Mouse (Mus musculus) regulatory T cell (primary cell): Measurements from ENCODE around the gene Ccdc30.

Experiments used
- in situ Hi-C: fragments of 300-600 bp; cut with MboI, MseI; formaldehyde crosslinking; loops from one replicate; pipeline ENCODE4 v1.15.1; 2025; ENCODE audit warnings: high pct_unique_total_duplicates

The Ccdc30 gene

DNA sequence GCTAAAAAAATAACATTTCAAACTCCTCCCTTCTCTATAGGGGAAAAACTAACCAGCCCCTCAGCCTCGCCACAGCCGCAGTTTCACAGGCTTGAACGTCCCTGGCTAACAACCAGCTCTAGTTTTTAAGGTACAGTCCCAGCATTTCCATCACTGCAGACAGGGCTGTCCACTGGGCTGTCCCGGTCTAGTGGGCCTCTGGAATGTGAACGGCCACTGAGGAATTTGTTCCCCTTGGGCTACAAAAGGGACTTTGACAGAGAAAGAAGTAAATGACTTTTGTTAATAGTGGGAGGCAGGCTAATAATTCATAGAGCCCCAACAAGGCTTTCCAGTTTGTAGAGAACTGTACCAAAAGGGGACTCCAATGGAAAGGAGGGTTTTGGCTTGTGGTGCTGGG lies 109.9 kb downstream of the Ccdc30 start:
- in situ Hi-C loops: no loop called here

DNA sequence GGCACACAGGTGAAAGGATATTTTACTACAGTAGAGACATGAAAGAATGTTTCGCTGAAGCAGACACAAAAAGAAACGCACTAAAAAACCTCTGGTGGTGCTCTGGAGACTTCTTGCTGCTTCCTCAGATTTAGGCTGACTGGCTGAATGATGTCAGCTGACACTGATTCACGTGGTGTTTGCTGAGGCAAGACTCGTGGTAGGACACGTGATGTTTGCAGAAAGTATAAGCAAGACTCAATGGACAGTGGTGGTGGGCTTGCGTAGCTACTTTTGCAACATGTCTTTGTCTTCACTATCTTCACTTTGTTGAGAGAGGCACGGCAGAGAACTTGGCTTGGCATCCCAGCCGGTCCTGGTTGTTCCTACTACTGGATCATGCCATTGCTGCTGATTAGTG lies 112.0 kb downstream of the Ccdc30 start:
- in situ Hi-C loops: no loop called here

DNA sequence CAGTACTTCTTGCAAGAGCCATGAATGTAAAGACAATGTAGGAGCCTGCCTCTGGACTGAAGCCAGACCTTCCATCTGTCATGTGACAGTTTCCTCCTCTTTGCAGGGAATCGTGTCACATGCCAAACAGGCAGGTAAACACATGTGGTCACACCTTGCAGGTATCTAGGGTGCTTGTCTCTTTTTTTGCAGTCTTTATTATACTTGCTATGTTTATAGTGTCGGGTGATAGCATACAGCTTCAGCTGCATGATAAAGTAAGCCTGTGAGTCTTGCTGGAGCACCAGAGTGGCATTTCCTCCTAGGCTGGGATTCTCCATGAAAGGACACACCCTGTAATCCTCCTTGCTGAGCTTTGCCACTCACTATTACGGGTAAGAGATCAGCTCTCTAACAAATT lies 113.5 kb downstream of the Ccdc30 start:
- in situ Hi-C loops: no loop called here

DNA sequence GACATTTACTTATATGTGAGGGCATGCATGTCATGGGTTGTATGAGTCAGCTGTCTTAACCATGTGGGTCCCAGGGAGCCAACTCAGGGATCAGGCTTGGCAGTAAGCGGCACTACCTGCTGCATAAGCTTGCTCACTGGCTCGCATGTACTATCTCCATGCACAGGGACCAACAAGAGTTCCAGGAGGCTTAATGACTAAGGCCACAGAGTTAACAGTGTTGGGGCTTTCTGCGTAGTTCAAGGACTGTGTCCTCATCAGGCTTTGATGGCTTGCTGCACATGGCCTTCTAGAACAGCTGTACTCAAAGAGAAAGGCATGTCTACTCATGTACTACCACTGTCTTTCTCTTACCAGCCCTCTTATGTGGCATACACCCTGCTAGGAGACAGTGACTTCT lies 114.6 kb downstream of the Ccdc30 start:
- in situ Hi-C loops: no loop called here

DNA sequence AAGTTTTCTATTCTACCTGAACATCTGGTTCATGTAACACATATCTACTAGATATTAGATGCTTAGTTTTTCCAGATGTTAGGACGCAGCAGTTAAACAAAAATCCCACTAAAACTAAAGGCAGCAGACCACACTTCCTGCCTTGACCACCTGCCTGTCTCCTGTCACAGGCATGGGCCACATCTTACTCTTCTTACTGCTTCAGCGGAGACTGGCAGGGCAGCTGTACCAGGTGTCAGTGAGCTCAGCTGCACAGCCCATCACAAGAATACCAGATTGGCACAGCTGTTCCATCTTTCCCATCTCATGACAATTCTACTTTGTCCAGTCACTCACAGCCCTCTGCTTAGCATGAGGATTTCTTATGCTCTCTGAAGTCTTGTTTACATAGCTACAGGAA lies 118.0 kb downstream of the Ccdc30 start:
- in situ Hi-C loops: loop anchor here (25.0 kb wide), 2 partner anchors 1265 to 1915 kb away; partner anchors contain the start of genes Ctps and Rlf

DNA sequence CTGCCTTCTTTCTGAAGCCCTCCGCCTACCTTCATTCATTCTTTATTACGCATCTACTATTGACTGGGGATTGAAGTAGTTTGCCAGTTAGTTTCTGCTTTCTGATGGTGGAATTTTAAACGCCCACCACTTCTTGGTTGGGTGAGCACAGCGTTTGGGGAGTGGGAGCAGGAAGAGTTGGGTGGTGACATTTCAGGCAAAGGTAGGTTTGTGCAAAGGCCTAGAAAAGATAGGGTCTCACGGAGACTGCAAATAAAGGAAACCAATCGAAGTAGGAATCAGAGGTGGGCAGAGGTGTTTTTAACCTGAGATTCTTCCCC lies 120.2 kb downstream of the Ccdc30 start:
- in situ Hi-C loops: loop anchor here (25.0 kb wide), 2 partner anchors 1267 to 1917 kb away; partner anchors contain the start of genes Ctps and Rlf

DNA sequence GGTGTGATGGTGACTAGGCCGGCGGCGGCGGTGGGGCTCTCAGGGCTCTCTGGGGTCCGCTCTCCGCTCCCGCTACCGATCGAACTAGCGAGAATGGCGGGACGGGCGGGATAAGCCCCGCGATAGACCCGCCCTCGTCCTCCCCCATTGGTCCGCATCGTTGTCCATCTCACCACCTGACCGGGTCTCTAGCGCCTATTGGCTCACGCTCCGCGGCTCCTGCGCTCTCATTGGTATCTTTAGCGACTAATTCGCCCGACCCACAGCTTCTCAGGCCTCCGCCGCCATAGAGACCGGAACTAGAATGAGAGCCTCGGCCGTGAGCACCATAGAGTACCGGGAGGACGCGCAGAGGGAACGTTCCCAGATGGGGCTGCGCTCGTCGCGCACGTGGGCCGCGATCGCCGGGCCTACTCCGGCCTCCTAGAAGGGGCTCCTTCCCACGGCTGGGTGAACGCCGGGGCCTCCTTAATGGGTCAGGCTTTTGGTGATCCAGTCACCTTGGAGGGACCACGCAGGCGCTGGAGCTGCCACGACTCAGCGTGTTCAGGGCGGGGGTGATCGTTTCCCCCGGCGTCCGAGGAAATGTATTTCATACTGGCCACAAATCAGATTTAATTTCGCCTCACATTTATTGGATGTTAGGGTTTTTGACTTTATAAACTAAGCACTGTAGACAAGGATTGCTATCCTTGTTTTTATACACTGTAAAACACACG lies 120.7 kb downstream of the Ccdc30 start, which contains the start of gene Ybx1:
Ybx1 (minus strand) TSS at position 190 of the 719 bp plus-strand sequence.
- in situ Hi-C loops: loop anchor here (25.0 kb wide), 2 partner anchors 1268 to 1918 kb away; partner anchors contain the start of genes Ctps and Rlf

DNA sequence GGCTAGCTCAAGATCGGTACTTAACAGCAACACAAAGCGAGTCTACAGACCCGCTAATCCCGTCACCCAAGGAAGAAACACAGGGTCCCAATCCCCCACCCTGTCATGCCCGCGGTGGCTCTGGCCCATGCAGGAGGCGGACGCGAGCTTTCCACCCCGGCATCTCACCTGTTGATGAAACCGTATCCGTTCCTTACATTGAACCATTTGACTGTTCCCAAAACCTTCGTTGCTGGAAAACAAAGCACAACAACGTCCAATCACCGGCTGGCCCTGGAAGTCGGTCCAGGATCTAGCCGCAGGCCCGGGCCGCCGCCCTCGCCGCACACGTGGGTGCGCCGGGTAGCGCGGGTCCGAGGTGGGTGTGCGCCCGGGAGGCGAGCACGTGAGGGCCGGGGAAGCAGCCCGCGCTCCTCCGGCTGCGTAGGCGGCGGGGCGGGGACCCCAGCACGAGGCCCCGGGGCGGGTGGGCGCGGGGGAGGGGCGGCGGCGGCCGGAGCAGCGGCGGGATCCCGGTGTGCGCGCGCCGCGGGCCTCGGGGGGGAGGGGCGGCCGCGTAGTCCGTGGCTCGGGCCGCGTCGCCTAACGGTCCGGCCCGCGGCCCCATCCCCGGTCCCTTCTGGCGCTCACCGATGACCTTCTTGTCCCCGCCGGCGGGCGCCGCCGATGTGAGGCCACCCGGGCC lies 121.6 kb downstream of the Ccdc30 start:
- in situ Hi-C loops: loop anchor here (25.0 kb wide), 2 partner anchors 1269 to 1919 kb away; partner anchors contain the start of genes Ctps and Rlf

DNA sequence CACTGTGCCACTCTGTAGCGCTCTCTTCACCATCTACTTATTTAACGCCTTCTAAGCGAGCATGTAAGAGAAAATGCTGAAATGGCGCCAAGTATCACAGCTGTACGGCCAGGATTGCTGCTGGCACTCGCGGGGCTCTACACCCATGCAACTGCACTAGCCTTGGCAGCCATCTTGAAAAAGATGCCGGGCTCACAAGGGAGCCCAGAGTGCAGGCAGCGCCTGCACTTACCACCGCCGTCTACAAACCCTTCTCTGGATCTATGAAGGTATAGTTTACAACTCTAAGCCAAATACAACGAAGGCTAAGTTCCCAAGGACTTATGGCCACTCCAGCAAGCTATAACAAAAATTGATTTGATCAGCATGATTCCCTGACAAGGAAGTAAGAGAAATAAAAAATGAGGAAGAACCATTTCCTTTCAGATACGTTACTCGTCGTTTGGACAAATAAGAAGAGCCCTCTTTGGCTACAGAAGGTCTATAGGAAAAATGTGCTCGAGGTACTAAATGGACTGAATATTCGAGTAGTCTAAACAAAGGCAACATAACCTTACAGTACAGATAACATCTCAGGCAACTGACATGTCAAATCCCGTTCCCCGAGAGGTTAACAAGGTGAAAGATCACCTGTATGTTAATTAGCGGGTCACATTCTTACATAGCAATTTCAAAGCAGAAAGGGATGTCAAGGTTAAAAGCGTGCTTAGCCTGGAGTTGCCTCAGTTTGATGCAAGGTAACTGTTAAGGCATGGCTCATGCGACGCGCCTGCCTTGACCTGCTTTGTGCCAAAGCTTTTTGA lies 122.3 kb downstream of the Ccdc30 start:
- in situ Hi-C loops: loop anchor here (25.0 kb wide), 2 partner anchors 1269 to 1919 kb away; partner anchors contain the start of genes Ctps and Rlf

DNA sequence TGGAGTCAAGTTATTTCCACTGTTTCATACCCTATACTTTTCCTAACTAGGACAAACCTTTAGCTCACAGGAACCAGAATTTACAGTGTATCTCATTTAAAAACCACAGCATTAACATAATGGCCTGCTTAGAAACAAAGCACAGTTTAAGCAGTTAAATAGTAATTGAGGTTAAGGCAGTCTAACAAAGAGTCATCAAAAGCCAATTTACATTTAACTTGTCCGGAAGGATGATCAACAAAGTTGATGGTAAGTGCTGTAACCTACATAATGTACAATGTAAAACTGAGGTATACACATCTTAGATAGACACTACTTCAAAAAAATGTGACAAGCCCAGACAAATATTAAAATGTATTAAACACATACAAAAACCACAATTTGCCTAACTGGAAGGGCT lies 123.4 kb downstream of the Ccdc30 start:
- in situ Hi-C loops: loop anchor here (25.0 kb wide), 2 partner anchors 1270 to 1920 kb away; partner anchors contain the start of genes Ctps and Rlf

DNA sequence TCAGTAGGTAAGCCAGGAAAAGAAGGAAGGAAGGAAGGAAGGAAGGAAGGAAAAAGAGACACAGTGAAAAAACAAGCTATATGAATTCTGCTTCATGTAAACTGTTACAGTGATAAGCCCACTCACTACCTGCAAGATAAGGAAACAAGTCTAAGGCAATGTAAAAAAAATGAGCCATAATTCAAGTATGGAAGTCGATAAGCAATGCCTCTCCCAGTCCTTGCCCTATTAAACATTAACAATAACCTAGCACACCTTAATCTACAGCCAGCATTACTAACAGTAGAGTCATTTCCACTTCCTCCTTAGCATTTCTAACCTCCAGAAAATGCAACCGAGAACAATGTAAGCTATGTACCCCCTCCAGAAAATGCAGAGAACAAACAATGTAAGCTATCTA lies 130.0 kb downstream of the Ccdc30 start:
- in situ Hi-C loops: loop anchor here (25.0 kb wide), 2 partner anchors 1277 to 1927 kb away; partner anchors contain the start of genes Ctps and Rlf

DNA sequence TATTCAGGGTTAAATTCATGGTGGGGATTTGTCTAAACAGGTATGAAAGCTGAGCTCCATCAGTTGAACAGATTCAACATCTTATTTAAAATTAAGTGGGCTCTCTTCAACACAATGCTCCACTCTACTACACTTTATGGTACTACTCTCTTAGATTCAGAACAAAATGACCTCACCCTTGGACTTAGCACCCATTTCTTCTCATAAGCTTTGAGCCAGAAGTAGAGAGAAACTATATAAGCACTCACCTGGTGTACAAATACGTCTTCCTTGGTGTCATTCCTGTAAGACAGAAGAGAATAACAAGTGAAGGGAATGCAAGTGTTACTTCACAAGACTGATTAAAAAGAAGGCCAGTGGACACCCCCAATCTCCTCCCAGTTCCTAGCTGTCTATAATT lies 130.5 kb downstream of the Ccdc30 start:
- in situ Hi-C loops: loop anchor here (25.0 kb wide), 2 partner anchors 1277 to 1927 kb away; partner anchors contain the start of genes Ctps and Rlf

DNA sequence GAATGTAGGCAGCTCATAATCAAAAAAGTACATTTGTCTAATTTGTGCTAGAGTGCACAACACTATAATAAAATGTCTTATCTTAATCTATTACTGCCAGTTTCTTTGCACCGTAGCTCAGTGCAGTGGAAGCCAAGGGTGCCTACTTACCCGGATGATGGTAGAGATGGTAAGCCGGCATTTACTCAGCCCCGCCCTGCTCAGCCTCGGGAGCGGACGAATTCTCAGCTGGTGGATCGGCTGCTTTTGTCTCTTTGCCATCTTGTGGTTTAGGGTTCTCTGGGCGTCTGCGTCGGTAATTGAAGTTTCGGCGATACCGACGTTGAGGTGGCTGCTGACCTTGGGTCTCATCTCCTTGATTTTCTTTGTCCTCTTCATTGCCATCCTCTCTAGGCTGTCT lies 136.5 kb downstream of the Ccdc30 start:
- in situ Hi-C loops: loop anchor here (10.0 to 25.0 kb wide), 3 partner anchors 1134 to 1934 kb away; partner anchors contain the start of genes Ctps and Rlf

DNA sequence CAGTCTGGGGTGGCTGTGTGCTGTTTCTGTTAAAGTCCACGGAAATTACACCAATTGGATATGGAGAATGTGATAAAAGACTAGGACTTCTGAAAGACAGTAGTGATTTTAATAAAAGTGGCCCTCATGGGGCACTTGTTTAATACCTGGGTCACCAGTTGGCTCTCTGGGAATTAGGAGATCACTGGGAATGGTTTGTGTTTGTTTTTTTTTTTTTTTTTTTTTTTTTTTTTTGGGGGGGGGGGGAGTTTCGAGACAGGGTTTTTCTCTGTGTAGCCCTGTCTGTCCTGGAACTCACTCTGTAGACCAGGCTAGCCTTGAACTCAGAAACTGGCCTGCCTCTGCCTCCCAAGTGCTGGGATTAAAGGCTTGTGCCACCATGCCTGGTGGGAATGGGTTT lies 139.6 kb downstream of the Ccdc30 start:
- in situ Hi-C loops: loop anchor here (10.0 to 25.0 kb wide), 3 partner anchors 1131 to 1937 kb away; partner anchors contain the start of genes Ctps and Rlf

DNA sequence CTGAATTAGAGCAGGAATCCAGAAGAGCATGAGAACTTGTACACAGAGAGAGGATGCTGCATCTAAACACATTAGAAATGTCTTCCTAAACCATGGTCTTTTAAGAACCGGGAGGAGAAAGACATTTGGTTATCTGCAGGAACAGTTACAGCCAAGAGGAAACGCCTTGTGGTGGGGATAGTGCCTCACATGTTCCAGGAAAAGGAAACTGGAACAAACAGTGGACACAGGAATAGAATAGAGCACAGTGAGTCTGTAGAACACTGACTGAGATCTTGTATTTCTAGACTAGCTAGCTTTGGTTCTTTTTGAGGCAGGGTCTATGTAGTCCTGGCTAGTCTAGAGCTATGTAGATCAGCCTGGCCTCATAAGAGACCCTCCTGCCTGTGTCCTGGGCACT lies 140.1 kb downstream of the Ccdc30 start:
- in situ Hi-C loops: loop anchor here (10.0 to 25.0 kb wide), 3 partner anchors 1130 to 1937 kb away; partner anchors contain the start of genes Ctps and Rlf

DNA sequence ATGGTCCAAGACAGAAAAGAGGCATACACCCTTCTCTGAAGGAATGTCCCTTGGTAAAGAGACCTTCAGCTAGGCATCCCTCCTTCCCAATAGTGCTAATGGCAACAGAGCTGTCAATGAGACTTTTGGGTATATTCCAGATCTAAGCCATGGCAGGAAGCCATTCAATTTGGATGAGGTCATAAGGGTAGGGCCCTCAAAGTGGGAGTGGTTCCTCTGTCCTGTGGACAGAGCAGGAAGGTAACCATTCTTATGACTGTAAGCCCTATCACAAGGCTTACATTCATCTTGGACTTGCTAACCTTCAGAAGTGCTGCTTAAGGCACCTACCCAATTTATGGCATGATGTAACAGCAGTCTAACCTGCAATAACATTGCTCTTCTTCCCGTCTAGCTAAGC lies 140.7 kb downstream of the Ccdc30 start:
- in situ Hi-C loops: loop anchor here (10.0 to 25.0 kb wide), 3 partner anchors 1130 to 1938 kb away; partner anchors contain the start of genes Ctps and Rlf
